Mouse (Mus musculus): Measurements from ENCODE around the gene 2900026A02Rik.
A peak's percentile ranks its signal among the peaks of the same experiment; 100 is the strongest.

The 2900026A02Rik gene

DNA sequence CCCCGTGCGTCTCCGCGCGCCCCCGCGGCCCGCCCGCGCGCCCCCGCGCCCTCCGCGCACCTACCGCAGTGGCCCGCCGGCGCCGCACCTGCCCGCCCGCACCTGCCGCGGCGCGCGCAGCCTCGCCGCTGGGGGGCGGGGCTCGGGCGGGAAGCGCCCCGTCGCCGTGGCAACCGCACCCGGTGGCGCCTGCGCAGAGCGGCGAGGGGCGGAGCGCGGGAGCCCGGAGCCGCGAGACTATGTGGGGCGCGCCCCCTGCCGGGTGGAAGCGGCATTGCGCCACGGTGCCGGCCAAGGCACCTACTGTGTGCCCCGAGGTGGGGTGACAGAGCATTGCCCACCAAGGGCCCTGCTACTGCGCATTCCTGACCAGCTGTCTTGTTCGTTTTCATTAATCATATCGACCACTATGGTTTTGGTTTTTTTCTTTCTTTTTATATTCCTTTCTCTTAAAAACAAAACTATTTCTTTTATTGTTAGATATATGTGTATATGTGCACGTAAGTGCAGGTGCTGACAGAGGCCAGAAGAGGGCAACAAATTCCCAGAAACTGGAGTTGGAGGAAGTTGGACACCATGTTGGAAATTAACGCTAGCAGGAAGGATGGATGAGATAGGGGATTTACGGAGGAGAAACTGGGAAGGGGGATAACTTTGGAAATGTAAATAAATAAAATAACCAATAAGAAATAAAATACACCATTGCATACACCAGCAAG, at the start of gene 2900026A02Rik:
2900026A02Rik (minus strand) TSS at position 90 of the 719 bp plus-strand sequence.
- DNase-seq = peak; percentile 84 to 90

- DNase-seq = peak; percentile 37 to 59
Observed at GRCm38 (mm10) chr5:113270043-113270442, 49.0 kb upstream of the 2900026A02Rik start.

DNA sequence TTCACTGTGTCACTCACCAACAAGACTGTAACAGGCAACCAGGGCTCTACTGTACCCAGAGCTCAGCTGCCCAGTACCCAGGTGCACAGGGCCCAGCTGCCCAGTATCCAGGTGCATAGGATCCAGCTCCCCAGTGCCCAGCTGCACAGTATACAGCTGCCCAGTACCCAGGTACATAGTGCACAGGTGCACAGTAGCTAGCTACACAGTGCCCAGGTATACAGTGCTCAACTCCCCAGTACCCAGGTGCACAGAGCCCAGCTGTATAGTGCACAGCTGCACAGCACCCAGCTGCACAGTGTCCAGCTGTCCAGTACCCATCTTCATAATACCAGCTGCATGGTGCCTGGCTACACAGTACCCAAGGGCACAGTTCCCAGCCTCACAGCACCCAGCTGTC, 47.2 kb upstream of the 2900026A02Rik start:
- no peak for DNase-seq

GRCm38 (mm10) chr5:113265637-113266036, 44.6 kb upstream of the 2900026A02Rik start:
- no peak for DNase-seq

- DNase-seq = no peak
Observed at GRCm38 (mm10) chr5:113250806-113251205, 29.8 kb upstream of the 2900026A02Rik start.

DNA sequence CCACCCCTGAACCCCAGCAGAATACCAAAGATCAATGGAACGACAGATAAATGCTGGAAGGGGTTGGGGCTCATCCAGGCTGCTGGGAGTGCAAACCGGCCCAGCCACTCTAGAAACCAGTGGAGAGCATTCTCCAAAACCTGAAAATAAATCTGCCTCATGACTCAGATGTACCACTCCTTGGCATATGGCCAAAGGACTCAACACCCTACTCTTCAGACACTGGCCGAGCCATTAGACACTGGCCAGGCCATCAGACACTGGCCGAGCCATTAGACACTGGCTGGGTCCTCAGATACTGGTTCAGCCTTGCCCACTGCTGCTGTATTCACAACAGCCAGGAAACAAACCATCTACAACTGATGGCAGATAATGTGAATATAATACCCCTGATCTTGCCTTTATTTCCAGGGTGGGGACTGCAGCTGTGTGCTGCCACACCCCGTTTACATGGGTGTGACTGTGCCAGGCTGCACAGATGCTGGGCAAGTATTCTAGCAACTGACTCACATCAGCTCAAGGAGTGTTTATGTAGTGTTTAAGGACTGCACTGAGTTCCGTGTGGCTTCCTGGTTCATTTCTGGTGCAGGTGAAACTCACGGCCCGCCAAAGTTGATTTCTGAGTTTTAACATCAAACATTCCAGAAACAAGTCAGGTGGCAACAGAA, 28.4 kb upstream of the 2900026A02Rik start:
- no peak for DNase-seq

DNA sequence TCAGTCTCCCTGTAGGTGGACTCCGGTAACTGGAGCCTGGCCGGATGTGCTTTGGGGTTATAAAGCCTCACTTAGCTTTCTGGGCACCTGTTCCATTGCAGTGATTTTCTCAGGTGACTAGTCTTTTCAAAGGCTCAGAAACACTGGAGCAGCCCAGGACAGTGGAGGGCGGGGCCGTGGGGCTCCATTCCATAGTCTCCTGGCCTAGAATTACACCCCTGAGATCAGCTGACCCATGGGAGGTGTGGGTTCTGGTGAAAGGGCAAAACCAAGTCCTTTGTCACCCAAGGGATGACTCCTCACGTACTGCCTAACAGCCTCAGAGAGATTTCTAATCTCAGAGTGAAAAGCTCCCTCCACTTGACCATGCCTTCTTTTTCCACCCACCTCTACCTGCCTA, 9.2 kb upstream of the 2900026A02Rik start:
- no peak for DNase-seq

DNA sequence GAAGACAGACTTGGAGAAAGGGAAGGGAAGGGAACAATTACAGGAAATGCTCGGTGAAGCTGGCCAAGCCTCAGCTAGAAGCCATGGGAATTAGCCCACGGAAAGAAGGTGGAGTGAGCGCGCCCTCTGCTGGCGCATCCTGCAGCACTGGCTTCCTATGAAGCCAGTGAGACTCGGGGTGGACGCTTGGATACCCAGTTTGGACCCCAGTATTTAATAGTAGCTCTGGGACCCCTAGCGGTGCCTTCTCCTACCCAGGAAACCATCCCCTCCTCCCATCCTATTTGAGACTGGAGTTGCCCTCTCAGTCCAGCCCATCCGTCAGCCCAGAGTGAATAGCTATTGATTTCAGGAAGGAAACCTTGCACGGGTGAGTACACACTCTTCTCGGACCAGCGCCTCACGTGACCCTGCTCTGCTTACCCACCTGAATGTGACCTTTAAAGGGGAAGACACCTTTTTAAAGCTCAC, 5.6 kb upstream of the 2900026A02Rik start, which contains the start of gene Tmem211:
Tmem211 (plus strand) TSS at position 278 of the 471 bp plus-strand sequence.
- peak; percentile 95 to 97 for DNase-seq

- DNase-seq = no peak
Observed at GRCm38 (mm10) chr5:113225686-113226435, 4.8 kb upstream of the 2900026A02Rik start.

- no peak for DNase-seq
Observed at GRCm38 (mm10) chr5:113225271-113225670, 4.2 kb upstream of the 2900026A02Rik start.

DNA sequence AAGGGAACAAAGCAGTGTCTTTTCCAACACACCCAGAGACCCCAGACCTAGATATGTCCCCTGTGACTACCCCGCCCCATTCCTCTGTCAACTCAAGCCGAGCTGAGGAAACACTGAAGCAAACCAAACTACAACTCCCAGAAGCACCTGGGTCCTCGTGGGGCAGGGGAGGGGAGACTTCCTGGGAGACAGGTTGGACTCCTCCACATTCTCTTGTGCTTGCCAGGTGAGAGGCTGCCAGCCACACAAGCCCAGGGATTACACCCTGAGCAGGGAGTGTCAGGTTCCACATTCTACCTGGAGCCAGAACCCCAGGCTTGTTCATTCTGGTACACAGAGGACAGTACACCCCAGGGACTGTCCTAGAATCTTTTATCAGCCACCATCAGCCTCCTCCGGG, 2.9 kb upstream of the 2900026A02Rik start:
- DNase-seq = no peak

DNA sequence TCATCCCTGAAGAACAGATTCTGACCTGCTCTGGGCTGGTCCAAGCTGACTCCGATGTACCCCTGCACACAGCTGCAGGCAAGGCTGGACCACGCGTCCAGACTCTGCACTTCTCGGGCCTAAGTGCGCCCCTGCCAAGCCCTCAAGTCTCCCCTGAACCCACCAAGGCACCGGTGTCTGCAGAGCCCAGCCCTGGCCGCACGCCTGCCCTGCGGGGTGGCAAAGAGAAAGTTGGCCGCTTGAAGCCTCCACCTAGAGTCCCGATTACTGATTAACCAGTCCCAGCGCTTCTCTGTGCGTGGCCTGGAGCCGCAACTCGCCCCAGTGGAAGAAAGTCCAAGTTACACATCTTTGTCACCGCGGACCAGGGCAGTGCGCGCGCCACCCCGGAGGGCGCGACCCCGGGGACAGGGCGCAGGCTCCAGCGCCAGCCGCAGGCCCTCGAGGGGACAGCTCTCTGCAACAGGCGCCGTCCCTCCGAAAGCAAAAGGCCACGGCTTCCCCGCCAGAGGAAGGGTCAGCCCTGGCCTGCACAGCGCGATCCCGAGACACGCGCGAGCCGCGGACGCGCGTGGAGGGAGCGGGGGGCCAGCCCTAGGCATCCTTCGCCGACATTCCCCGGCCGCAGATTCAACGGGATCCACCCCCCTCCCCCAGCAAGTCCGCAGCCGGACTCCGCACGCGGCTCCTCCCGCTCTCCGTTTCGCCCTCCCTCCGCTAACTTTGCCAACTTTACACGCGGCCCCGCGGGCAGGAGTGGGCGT, 471 bp downstream of the 2900026A02Rik start:
- DNase-seq = peak; percentile 32 to 52

DNA sequence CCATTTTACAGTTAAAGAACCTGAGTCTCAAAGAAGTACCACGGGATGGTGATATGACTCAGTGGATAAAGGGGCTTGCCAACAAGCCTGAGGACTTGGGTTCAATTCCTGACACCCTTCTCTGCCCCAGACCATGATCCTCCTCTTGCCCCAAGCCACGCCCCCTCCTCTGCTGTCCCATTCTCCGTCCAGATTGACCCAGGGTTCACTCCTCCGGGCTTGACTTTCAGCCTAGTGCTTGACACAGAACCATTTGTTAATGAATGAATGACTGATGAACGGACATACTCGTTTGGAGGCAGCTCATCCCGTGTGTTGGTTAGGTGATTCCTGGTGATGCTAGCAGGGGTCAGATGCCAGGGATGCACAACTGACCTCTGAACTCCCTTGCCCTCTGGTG, 1.2 kb downstream of the 2900026A02Rik start:
- DNase-seq = no peak

DNA sequence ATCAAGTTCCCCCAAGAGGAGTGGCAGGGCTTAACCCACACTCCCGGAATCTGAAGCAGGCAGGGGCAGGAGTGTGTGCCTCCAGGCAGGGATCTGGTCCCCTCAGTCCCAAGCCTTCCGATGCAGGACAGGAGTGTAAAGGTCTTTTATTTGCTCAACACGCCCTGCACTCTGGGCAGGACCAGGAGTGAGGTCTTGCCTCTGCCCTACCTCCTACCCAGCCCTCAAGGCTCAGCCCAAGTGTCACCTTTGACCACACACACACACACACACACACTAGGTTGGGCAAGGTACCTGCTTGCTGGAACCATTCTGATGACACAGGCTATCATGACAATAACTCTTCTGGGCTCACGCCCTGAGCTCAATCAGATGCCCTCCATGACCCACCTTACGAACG, 1.6 kb downstream of the 2900026A02Rik start:
- DNase-seq = no peak

- DNase-seq = no peak
Observed at GRCm38 (mm10) chr5:113218617-113219235, 2.3 kb downstream of the 2900026A02Rik start.

DNA sequence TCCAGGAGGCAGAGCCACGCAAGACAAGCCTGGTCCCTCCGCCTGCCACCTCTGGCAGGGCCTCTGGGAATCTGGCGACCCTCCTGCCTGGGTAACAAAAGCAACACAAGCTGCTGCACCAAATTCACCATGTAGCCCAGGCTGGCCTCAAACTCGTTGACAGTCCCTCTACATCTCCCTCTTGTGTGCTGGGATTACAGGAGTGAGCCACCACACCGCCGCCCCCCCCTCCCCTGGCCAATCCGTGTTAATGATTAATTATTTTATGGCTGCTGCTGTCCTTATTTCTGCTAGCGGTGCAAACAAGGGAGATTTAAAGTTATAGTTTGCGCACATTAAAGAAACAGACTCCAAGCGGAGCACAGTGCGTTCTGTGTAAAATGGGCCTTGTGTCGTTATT, 4.0 kb downstream of the 2900026A02Rik start:
- no peak for DNase-seq

GRCm38 (mm10) chr5:113216328-113216960, 4.6 kb downstream of the 2900026A02Rik start:
- DNase-seq = no peak

DNA sequence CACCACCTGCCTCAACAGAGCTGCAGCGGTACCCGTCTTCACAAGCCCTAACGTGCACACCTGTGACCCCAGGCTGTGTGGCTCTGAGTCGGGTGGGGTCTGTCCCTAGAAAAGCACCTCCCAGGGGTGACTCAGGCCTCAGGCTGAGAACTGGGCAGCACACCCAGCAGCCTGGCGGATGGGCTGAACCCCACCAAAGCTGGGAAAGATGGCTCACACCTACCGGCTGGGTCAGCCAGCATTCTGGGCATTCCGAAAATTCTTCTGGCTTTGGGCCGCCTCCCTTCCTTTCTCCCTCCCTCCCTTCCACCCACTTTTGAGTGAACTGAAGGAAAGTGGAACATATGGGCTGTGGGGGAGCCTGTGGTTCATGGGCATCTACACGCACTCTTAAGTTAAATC, 5.4 kb downstream of the 2900026A02Rik start:
- DNase-seq = no peak

- no peak for DNase-seq
Observed at GRCm38 (mm10) chr5:113214455-113214854, 6.6 kb downstream of the 2900026A02Rik start.

GRCm38 (mm10) chr5:113214041-113214440, 7.0 kb downstream of the 2900026A02Rik start:
- DNase-seq = no peak

GRCm38 (mm10) chr5:113212156-113212835, 8.7 kb downstream of the 2900026A02Rik start:
- DNase-seq = no peak
